Mouse (Mus musculus): ENCODE measurements around the gene Dst. TPM values are rescaled to one million over a fixed set of nuclear protein-coding genes. Genes with fewer than 3 reads are reported as not detected.

Dst gene
- total and polyA plus RNA-seq, 3 experiments: 0.08 to 0.60 TPM; not detected in 1

DNA sequence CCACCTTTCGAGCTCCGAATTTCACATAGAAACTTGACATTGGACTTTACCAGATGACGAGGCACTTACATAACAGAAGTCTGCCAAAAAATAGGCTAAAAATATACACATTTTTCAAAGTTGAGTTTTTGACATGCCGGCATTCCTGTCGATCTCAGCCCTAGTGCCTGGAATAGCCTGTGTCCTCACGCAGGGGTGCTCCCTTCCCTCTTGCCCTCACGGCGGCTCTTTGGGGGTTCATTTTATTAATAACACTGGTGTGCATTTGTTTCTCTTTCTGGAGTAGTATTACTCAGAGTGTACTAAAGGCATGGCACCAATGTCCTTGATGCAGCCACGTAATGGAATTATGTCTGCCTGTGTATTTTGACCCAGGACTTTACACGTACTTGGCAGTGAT is 146.9 kb downstream of the Dst start:
- H3K9me3 ChIP-seq (replicated peaks; ENCODE audit: insufficient read depth, low read length): no peaks in the 10 kb centered on the region
- H3K36me3 ChIP-seq (ENCODE audit: control insufficient read depth in 1 of 2, insufficient read depth in 2 of 2, low read length in 2 of 2): no peaks in the 10 kb centered on the region
- H3K4me3 ChIP-seq (ENCODE audit: control insufficient read depth in 1 of 2, insufficient read depth in 1 of 2, low read depth in 2 of 2, low read length in 2 of 2): no peak overlapping the region
- no peak overlapping the region for H3K27ac ChIP-seq (ENCODE audit: control insufficient read depth, low read depth, low read length)
- H3K27me3 ChIP-seq (ENCODE audit: control insufficient read depth in 1 of 2, insufficient read depth in 2 of 2, low read length in 2 of 2): no peaks in the 10 kb centered on the region
- no peak for TF ChIP-seq CHD2 (IDR thresholded peaks at IDR 0.05; ENCODE audit: low read length)
- TF ChIP-seq GATA1 (IDR thresholded peaks at IDR 0.05; ENCODE audit: low read depth, low read length): no peak
- TF ChIP-seq ETS1 (IDR thresholded peaks at IDR 0.05; ENCODE audit: low read depth, low read length): no peak
- no peak for TF ChIP-seq RAD21 (IDR thresholded peaks at IDR 0.05; ENCODE audit: low read depth, low read length)
- no peak for TF ChIP-seq MAZ (IDR thresholded peaks at IDR 0.05; ENCODE audit: low read depth, low read length)
- TF ChIP-seq UBTF (IDR thresholded peaks at IDR 0.05; ENCODE audit: borderline replicate concordance, insufficient read depth, low read depth, low read length): no peak
- no peaks in the 10 kb centered on the region for H3K4me1 ChIP-seq (ENCODE audit: control insufficient read depth in 1 of 2, insufficient read depth in 2 of 2, low read length in 2 of 2)
- no peaks in the 10 kb centered on the region for H3K79me2 ChIP-seq (ENCODE audit: control insufficient read depth, insufficient read depth, low read length, poor library complexity)
- DNase-seq (ENCODE audit: low read depth, low spot score): no peak
- no peak overlapping the region for H3K9ac ChIP-seq (ENCODE audit: control insufficient read depth, low read depth, low read length, poor library complexity, severe bottlenecking)

DNA sequence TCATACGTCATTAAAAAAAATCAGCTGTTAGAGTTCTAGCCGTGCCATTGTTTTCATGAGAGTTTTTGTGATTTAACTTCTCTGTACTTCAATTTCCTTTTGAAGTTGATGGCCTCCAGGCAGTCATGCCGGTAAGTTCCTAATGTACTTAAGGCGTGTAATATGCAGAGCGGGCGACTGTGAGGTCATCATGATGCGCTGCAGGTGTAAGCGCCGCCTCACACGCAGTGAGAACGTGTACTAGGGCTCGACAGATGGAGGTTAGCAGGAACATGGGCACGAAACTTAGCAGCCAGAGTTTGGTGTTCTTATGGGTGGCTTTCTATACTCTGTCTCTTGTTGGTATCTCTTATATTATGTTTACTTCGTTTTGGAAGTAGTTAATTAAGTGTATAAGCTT is 148.6 kb downstream of the Dst start:
- DNase-seq (ENCODE audit: low read depth, low spot score): no peak
- TF ChIP-seq RAD21 (IDR thresholded peaks at IDR 0.05; ENCODE audit: low read depth, low read length) (no peak), ELF1 (IDR thresholded peaks at IDR 0.05; ENCODE audit: low read depth, low read length) (no peak), ZMIZ1 (IDR thresholded peaks at IDR 0.05; ENCODE audit: low read depth, low read length) (no peak), HCFC1 (IDR thresholded peaks at IDR 0.05; ENCODE audit: low read depth, low read length) (no peak), CHD1 (IDR thresholded peaks at IDR 0.05; ENCODE audit: low read depth, low read length) (no peak), MAX (IDR thresholded peaks at IDR 0.05; ENCODE audit: low read length) (no peak), NELFE (IDR thresholded peaks at IDR 0.05; ENCODE audit: low read depth, low read length) (no peak), MEF2A (IDR thresholded peaks at IDR 0.05; ENCODE audit: extremely low read depth, insufficient replicate concordance, low read depth, low read length, poor library complexity, severe bottlenecking) (no peak), TAL1 (IDR thresholded peaks at IDR 0.05; ENCODE audit: low read length) (no peak), TCF12 (IDR thresholded peaks at IDR 0.05; ENCODE audit: low read depth, low read length) (no peak), USF2 (IDR thresholded peaks at IDR 0.05; ENCODE audit: borderline replicate concordance in 1 of 2, insufficient read depth in 1 of 2, low read depth in 1 of 2, low read length in 2 of 2) (no peak)
- H3K9me3 ChIP-seq (replicated peaks; ENCODE audit: insufficient read depth, low read length): no peaks in the 10 kb centered on the region
- H3K4me3 ChIP-seq (ENCODE audit: control insufficient read depth in 1 of 2, insufficient read depth in 1 of 2, low read depth in 2 of 2, low read length in 2 of 2): no peak overlapping the region
- H3K27ac ChIP-seq (ENCODE audit: control insufficient read depth, low read depth, low read length): no peak overlapping the region
- H3K9ac ChIP-seq (ENCODE audit: control insufficient read depth, low read depth, low read length, poor library complexity, severe bottlenecking): no peak overlapping the region
- H3K36me3 ChIP-seq (ENCODE audit: control insufficient read depth in 1 of 2, insufficient read depth in 2 of 2, low read length in 2 of 2): no peaks in the 10 kb centered on the region
- no peaks in the 10 kb centered on the region for H3K4me1 ChIP-seq (ENCODE audit: control insufficient read depth in 1 of 2, insufficient read depth in 2 of 2, low read length in 2 of 2)
- no peaks in the 10 kb centered on the region for H3K79me2 ChIP-seq (ENCODE audit: control insufficient read depth, insufficient read depth, low read length, poor library complexity)
- H3K27me3 ChIP-seq (ENCODE audit: control insufficient read depth in 1 of 2, insufficient read depth in 2 of 2, low read length in 2 of 2): no peaks in the 10 kb centered on the region

All from MEL (cell line).